Mouse (Mus musculus): ENCODE measurements around the gene Pcdh15. TPM values are rescaled to one million over a fixed set of nuclear protein-coding genes. Genes with fewer than 3 reads are reported as not detected.

Pcdh15 gene
- total RNA-seq, 2 experiments from 2014 or later, result not detected

- ATAC-seq (replicated peaks; ENCODE audit: poor library complexity), result no peak
These were observed 234.3 kb downstream of the Pcdh15 start for GRCm38 (mm10) chr10:73333426-73333825.

DNA sequence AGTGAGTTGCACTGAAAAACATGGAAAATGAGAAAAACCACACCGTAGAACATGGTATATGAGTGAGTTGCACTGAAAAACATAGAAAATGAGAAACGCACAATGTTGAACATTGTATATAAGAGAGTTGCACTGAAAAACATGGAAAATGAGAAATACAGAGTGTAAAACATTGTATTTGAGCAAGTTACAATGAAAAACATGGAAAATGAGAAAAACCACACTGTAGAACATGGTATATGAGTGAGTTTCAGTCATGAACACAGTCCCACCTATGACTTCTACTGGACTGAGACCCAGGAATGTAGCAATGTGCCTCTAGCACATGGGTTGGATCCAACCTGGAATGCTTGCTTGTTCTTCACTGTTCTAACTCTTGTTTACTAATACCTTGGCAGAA, 279.9 kb downstream of the Pcdh15 start:
- no peak for ATAC-seq (replicated peaks; ENCODE audit: poor library complexity)

DNA sequence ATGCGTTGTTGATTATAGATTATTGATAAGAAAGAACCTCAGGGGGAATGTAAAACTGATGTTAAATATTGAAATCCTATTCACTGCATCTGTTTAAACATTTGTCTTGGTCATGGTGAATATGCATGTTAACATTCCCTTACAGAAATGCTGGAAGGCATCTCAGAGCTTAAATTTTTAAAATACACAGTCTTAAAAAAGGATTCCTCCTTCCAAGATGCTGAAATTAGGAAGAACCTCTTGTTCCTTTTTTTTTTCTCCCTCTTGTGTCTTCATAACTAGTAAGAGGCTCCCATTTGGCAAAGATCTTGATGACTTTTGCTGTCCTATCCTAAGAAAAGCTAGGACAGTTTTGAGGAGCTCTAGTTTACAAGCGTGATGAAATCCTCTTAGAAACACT, 284.9 kb downstream of the Pcdh15 start:
- ATAC-seq (replicated peaks; ENCODE audit: poor library complexity), result no peak

- ATAC-seq (replicated peaks; ENCODE audit: poor library complexity), result no peak
These were observed 301.3 kb downstream of the Pcdh15 start for GRCm38 (mm10) chr10:73400426-73400825.

DNA sequence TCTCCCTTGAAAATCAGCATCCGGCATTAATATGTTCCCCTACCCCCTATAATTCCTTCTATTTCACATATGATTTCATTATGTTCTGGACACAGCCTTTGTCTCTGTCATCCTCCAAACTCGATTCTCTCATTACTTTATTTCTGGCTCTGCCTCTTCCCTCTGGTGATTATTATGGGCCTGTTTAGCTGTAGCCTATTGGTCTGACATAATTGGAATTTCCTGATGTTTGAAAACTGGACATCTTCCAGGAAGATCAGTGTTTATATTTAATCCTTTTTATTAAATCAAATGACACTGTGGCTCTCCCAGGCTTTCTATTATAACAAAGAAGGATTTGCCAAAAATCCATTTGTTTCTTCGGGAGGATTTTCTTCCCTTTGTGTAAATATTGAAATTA, 326.3 kb downstream of the Pcdh15 start:
- ATAC-seq (replicated peaks; ENCODE audit: poor library complexity), result no peak

- no peak for ATAC-seq (replicated peaks; ENCODE audit: poor library complexity)
These were observed 332.2 kb downstream of the Pcdh15 start for GRCm38 (mm10) chr10:73431345-73431744.

- ATAC-seq (replicated peaks; ENCODE audit: poor library complexity), result no peak
These were observed 384.9 kb downstream of the Pcdh15 start for GRCm38 (mm10) chr10:73484082-73484481.

- no peak for ATAC-seq (replicated peaks; ENCODE audit: poor library complexity)
These were observed 392.5 kb downstream of the Pcdh15 start for GRCm38 (mm10) chr10:73491654-73492053.

GRCm38 (mm10) chr10:73514846-73515245, 415.7 kb downstream of the Pcdh15 start:
- ATAC-seq (replicated peaks; ENCODE audit: poor library complexity), result no peak

GRCm38 (mm10) chr10:73515742-73516141, 416.6 kb downstream of the Pcdh15 start:
- no peak for ATAC-seq (replicated peaks; ENCODE audit: poor library complexity)

DNA sequence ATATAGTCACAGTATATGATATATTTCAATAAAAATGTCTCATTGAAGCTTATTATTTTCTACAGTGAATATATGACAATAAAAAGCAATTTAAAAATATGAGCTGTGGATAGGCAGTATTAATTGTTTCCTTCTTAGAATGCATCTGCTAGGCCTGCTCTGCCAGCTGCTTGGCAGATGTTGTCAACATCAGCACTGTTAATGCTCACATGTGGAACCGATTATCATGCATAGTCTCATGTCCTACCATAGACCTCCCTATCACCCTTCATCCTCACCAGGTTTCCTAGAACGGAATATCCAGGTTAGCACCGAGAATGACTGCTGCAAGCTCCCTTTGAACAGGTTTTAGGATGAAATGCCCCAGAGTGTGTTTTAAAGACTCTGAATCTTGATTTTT, 420.3 kb downstream of the Pcdh15 start:
- ATAC-seq (replicated peaks; ENCODE audit: poor library complexity), result no peak

DNA sequence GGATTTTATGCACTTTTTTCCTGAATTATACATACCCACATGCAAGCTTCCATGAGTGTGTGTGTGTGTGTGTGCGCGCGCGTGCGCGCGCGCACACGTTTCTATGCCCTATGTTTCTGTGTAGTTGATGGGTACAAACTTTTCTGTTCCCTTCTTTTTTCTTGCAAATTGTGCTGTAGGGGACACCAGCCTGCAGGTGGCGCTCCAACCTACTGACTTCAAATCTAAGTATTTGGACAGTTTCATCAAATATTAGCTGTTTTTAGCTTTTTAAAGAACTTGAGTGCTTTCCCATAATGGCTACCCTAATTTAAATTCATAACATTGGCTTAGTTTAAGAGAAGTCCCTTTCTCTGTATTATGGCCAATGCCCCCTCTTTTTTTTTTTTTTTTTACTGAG, 453.7 kb downstream of the Pcdh15 start:
- ATAC-seq (replicated peaks; ENCODE audit: poor library complexity), result no peak

- ATAC-seq (replicated peaks; ENCODE audit: poor library complexity), result no peak
These were observed 465.1 kb downstream of the Pcdh15 start for GRCm38 (mm10) chr10:73564216-73564615.

DNA sequence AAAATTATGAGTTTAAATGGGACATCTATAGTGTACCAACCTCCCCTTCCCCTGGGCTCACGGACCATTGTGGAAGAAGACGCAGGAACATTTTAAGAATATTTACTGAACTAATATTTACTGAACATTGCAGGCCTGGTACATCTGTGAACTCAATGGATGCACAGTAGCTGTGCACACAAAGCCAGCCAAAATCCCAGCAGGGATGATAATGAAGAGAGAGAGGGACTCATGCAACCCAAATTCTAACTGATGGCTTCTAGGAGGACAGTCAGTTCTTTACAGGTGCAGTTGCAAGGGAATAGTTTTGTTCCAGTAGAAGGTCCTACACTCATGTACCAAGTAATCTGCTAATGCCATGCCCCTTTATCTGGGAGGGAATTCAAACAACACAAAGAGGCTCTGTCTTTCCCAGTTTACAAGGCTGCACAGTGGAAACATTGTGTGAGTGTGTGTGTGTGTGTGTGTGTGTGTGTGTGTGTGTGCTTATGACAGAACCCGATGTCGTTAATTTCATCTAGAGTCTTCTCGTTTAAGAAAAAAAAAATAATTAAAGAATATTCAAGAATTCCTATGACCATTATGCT, 475.7 kb downstream of the Pcdh15 start:
- no peak for ATAC-seq (replicated peaks; ENCODE audit: poor library complexity)

GRCm38 (mm10) chr10:73667501-73667900, 568.4 kb downstream of the Pcdh15 start:
- no peak for ATAC-seq (replicated peaks; ENCODE audit: poor library complexity)

GRCm38 (mm10) chr10:73700519-73701286, 601.6 kb downstream of the Pcdh15 start:
- no peak for ATAC-seq (replicated peaks; ENCODE audit: poor library complexity)

GRCm38 (mm10) chr10:73725566-73726240, 626.6 kb downstream of the Pcdh15 start:
- no peak for ATAC-seq (replicated peaks; ENCODE audit: poor library complexity)

GRCm38 (mm10) chr10:73733246-73733645, 634.1 kb downstream of the Pcdh15 start:
- ATAC-seq (replicated peaks; ENCODE audit: poor library complexity), result no peak

DNA sequence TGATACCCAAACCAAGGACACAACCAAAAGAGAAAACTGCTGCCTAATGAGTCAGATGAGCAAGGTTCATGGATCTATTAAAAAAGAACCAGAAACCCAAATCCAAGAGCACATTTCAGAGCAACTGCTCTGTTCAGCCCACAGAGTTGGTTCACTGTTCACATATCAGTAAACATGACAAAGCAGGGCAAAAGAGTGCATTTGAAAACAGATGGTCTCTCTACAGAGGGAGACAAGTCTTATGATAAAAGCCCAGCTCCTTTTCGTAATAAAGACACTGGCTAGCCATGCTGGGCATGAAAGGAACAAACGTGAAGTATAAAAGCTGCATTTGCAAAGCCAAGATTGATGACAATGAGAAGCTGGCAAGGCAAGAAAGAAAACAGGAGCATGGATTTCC, 649.9 kb downstream of the Pcdh15 start:
- no peak for ATAC-seq (replicated peaks; ENCODE audit: poor library complexity)

DNA sequence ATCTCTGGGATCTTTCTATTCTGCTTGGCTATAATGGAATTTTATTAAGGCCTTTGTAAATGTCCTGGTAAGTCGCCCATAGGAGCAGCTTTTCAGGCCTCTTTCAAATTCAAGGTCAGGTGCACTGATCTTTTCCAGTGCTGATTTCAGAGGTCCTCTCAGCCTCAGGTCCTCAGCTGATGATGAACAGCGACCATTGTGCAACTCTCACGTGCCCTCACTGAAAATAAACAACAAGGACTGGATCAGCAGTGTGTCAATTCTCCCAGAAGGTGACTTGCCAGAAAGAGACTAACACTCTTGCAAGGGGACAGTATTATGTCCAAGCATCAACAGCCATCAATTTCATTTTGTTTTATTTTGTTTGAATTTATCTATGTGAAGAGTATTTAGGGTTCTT, 654.7 kb downstream of the Pcdh15 start:
- ATAC-seq (replicated peaks; ENCODE audit: poor library complexity), result no peak

DNA sequence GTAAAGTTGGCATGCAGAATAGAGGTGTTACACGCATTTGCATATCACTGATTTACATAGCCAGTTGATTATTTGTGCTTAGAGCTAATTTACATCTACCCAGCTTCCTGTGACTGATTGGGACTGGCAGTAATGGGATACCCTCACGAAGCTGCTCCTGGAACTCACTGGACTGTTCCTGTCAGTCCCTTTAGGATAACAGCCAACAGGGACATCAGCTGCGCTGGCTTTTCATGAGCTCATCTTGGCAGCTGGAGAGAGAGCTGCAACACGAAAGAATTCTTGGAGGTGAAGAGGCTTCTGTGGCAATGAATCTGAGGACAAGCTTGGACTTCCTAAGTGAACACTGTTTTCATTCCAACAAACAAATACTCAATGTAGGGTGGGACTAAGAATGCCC, 683.8 kb downstream of the Pcdh15 start:
- no peak for ATAC-seq (replicated peaks; ENCODE audit: poor library complexity)

- ATAC-seq (replicated peaks; ENCODE audit: poor library complexity), result no peak
These were observed 689.0 kb downstream of the Pcdh15 start for GRCm38 (mm10) chr10:73788163-73788562.
